Mouse (Mus musculus): ENCODE measurements around the gene Ss18l1.

Ss18l1 gene

GRCm38 (mm10) chr2:180040406-180040805 is 1.9 kb upstream of the Ss18l1 start:
- DNase-seq (ENCODE audit: low spot score in 2 of 2) = no peak

GRCm38 (mm10) chr2:180041577-180042255 is 593 bp upstream of the Ss18l1 start:
- DNase-seq (ENCODE audit: low spot score in 2 of 2) = peak; percentile 65 to 76

GRCm38 (mm10) chr2:180042858-180043515 is 678 bp downstream of the Ss18l1 start:
- DNase-seq (ENCODE audit: low spot score in 2 of 2) = peak; percentile 82 to 85

- DNase-seq (ENCODE audit: low spot score in 2 of 2) = no peak
These were observed 3.0 kb downstream of the Ss18l1 start for GRCm38 (mm10) chr2:180045283-180045682.

- no peak for DNase-seq (ENCODE audit: low spot score in 2 of 2)
These were observed 5.3 kb downstream of the Ss18l1 start for GRCm38 (mm10) chr2:180047580-180047979.

GRCm38 (mm10) chr2:180047980-180048635 is 5.8 kb downstream of the Ss18l1 start:
- DNase-seq (ENCODE audit: low spot score in 2 of 2) = no peak

GRCm38 (mm10) chr2:180050986-180051385 is 8.7 kb downstream of the Ss18l1 start:
- DNase-seq (ENCODE audit: low spot score in 2 of 2) = peak; percentile 82 to 88

- DNase-seq (ENCODE audit: low spot score in 2 of 2) = no peak
These were observed 9.9 kb downstream of the Ss18l1 start for GRCm38 (mm10) chr2:180051986-180052733.

- DNase-seq (ENCODE audit: low spot score in 2 of 2) = no peak
These were observed 10.7 kb downstream of the Ss18l1 start for GRCm38 (mm10) chr2:180053001-180053400.

GRCm38 (mm10) chr2:180063338-180064131 is 21.2 kb downstream of the Ss18l1 start:
- DNase-seq (ENCODE audit: low spot score in 2 of 2) = no peak

- DNase-seq (ENCODE audit: low spot score in 2 of 2) = no peak
These were observed 27.6 kb downstream of the Ss18l1 start for GRCm38 (mm10) chr2:180069770-180070480.

- DNase-seq (ENCODE audit: low spot score in 2 of 2) = peak; percentile 96 to 98
These were observed 28.5 kb downstream of the Ss18l1 start, which contains the start of gene Mtg2 for GRCm38 (mm10) chr2:180070481-180071453. Mtg2 (plus strand) TSS chr2:180070588.

- no peak for DNase-seq (ENCODE audit: low spot score in 2 of 2)
These were observed 29.4 kb downstream of the Ss18l1 start for GRCm38 (mm10) chr2:180071671-180072070.

GRCm38 (mm10) chr2:180072886-180073285 is 30.6 kb downstream of the Ss18l1 start:
- no peak for DNase-seq (ENCODE audit: low spot score in 2 of 2)

GRCm38 (mm10) chr2:180077622-180078021 is 35.3 kb downstream of the Ss18l1 start:
- DNase-seq (ENCODE audit: low spot score in 2 of 2) = no peak

GRCm38 (mm10) chr2:180080680-180081079 is 38.4 kb downstream of the Ss18l1 start:
- no peak for DNase-seq (ENCODE audit: low spot score in 2 of 2)

- no peak for DNase-seq (ENCODE audit: low spot score in 2 of 2)
These were observed 40.8 kb downstream of the Ss18l1 start for GRCm38 (mm10) chr2:180083063-180083462.

GRCm38 (mm10) chr2:180084565-180084964 is 42.3 kb downstream of the Ss18l1 start:
- DNase-seq (ENCODE audit: low spot score in 2 of 2) = no peak

GRCm38 (mm10) chr2:180085926-180086636 is 43.8 kb downstream of the Ss18l1 start:
- no peak for DNase-seq (ENCODE audit: low spot score in 2 of 2)

All from right cerebral cortex, postnatal 10 days (tissue).